Mouse (Mus musculus) cortical plate, adult 2 months (tissue): ENCODE data around the gene Fryl.

ENCODE experiments used
- CTCF ChIP-seq: fragments of 200-500 bp; IDR thresholded peaks from 2 replicates; pipeline ENCODE4 v1.5.1; 2011; ENCODE audit warnings: mild to moderate bottlenecking, control low read depth, low read length; ENCODE audit not compliant: insufficient read depth; ENCODE audit errors: extremely low read depth
- POLR2A ChIP-seq: fragments of 200-500 bp; IDR thresholded peaks from 2 replicates; pipeline ENCODE4 v1.6.1; 2011; ENCODE audit warnings: mild to moderate bottlenecking, low read length, control low read depth; ENCODE audit not compliant: insufficient read depth; ENCODE audit errors: extremely low read depth

DNA sequence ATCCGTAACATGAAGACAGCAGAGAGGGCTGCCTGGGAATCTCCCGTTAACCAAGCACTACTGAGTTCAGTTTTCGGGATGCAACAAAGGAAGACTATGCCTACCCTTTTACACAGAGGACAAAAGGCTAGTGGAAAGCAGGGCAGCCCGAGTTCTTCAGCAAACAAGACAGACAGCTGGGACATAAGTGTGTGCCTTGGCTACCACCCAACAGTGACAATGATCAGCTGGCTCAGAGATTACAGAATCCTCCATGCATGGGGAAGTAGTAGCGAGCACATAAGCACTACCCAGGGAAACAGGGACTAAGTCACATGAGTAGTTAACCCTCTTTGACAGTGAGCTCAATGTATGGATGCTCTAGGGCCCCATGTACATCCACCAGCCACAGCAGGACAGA, 126.5 kb downstream of the Fryl start:
- TF ChIP-seq CTCF = no peak
- TF ChIP-seq POLR2A = no peak
